Mouse (Mus musculus): ENCODE results near the gene Ccdc33. TPM values are rescaled to one million over a fixed set of nuclear protein-coding genes. Genes with fewer than 3 reads are reported as not detected.

Gene Ccdc33
- polyA plus RNA-seq, 1 experiment from 2014 or later: 0.25 TPM

- H3K4me1 ChIP-seq (ENCODE audit: control insufficient read depth, insufficient read depth, low read length): peaks cover 10% of the 10 kb centered on the region
- peaks cover 26% of the 10 kb centered on the region for H3K27me3 ChIP-seq (replicated peaks; ENCODE audit: control insufficient read depth, insufficient read depth, low read length)
- ATAC-seq (ENCODE audit: low read depth) (peak; percentile 35), DNase-seq (ENCODE audit: low spot score) (peak; percentile 72)
- whole genome bisulfite sequencing: 29% methylated on average over 8 of the region's 8 CpGs
- no peak overlapping the region for H3K4me2 ChIP-seq (ENCODE audit: low read depth, low read length)
- H3K9me3 ChIP-seq (ENCODE audit: control insufficient read depth, low read length): no peaks in the 10 kb centered on the region
- peak overlapping the region; percentile 33; the same call in 1 of the 2 replicates for H3K27ac ChIP-seq (replicated peaks; ENCODE audit: low read depth, low read length)
- no peaks in the 10 kb centered on the region for H3K36me3 ChIP-seq (ENCODE audit: control insufficient read depth, insufficient read depth, low read length)
- no peak overlapping the region for H3K9ac ChIP-seq (ENCODE audit: low read depth, low read length)
- H3K4me3 ChIP-seq (ENCODE audit: low read depth, low read length): no peak overlapping the region
Observed at GRCm38 (mm10) chr9:57992781-57993591, 125.6 kb downstream of the Ccdc33 start.

DNA sequence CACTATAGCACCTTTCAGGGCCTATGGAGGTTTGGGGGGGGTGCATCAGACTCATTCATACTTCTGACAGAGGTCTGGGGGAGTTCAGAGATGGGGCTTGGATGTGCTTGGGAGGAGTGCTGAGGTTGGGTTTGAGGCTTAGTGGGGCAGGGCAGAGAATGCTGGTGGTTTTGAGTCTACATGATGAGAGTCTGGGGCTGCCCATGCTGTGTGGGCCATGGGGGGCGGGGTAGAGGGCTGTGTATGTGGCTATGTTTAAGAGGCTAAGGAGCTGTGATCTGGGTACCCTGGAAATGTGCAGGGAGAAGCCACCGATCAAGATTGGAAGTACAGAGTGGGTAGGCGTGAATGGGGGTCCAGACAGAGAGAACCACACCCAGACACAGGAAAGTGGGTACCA lies 126.6 kb downstream of the Ccdc33 start:
- Histone ChIP-seq H3K9me3 (ENCODE audit: control insufficient read depth, low read length) (no peaks in the 10 kb centered on the region), H3K27me3 (replicated peaks; ENCODE audit: control insufficient read depth, insufficient read depth, low read length) (peaks cover 18% of the 10 kb centered on the region), H3K27ac (replicated peaks; ENCODE audit: low read depth, low read length) (no peak overlapping the region), H3K4me1 (ENCODE audit: control insufficient read depth, insufficient read depth, low read length) (peaks cover 10% of the 10 kb centered on the region), H3K9ac (ENCODE audit: low read depth, low read length) (no peak overlapping the region), H3K4me3 (ENCODE audit: low read depth, low read length) (no peak overlapping the region), H3K36me3 (ENCODE audit: control insufficient read depth, insufficient read depth, low read length) (no peaks in the 10 kb centered on the region), H3K4me2 (ENCODE audit: low read depth, low read length) (no peak overlapping the region)
- 83% methylated on average over 3 of the region's 3 CpGs for WGBS
- ATAC-seq (ENCODE audit: low read depth): no peak
- DNase-seq (ENCODE audit: low spot score): no peak

DNA sequence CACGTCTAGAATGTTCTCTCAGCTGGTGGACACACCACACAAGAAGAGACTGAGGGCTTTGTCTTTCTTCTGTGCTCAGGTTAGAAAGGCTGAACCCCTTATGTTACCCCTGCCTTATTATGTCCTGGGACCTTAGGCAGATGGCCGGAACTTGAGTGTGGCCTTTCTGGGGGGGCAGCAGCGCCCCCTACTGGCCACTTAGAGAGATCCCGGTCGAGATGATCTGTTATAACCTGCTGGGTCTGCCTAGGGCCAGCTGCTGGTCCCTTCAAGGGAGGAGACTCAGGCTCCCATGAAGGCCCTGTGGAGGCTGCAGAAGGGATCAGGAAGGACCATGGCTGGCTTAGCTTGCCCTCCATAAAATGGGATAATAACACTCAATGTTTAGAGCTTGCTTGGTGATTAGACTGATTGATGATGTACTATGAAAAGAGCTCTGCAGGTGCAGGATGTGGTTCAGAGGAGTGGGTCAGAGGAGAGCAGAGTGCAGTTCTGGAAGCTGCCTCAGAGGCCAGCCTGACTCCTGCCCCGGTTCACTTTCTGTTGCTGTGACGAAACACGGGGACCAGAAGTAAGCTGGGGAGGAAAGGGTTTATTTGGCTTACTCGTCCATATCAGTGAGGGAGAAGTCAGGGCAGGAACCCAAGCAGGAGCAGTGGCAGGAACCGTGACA lies 128.0 kb downstream of the Ccdc33 start:
- H3K27ac ChIP-seq (replicated peaks; ENCODE audit: low read depth, low read length): no peak overlapping the region
- H3K9ac ChIP-seq (ENCODE audit: low read depth, low read length): no peak overlapping the region
- ATAC-seq (ENCODE audit: low read depth) (no peak), DNase-seq (ENCODE audit: low spot score) (no peak)
- H3K4me3 ChIP-seq (ENCODE audit: low read depth, low read length): no peak overlapping the region
- no peaks in the 10 kb centered on the region for H3K9me3 ChIP-seq (ENCODE audit: control insufficient read depth, low read length)
- peaks cover 6% of the 10 kb centered on the region for H3K27me3 ChIP-seq (replicated peaks; ENCODE audit: control insufficient read depth, insufficient read depth, low read length)
- H3K4me2 ChIP-seq (ENCODE audit: low read depth, low read length): no peak overlapping the region
- 34% methylated on average over 10 of the region's 10 CpGs for WGBS
- peaks cover 10% of the 10 kb centered on the region for H3K4me1 ChIP-seq (ENCODE audit: control insufficient read depth, insufficient read depth, low read length)
- H3K36me3 ChIP-seq (ENCODE audit: control insufficient read depth, insufficient read depth, low read length): no peaks in the 10 kb centered on the region

DNA sequence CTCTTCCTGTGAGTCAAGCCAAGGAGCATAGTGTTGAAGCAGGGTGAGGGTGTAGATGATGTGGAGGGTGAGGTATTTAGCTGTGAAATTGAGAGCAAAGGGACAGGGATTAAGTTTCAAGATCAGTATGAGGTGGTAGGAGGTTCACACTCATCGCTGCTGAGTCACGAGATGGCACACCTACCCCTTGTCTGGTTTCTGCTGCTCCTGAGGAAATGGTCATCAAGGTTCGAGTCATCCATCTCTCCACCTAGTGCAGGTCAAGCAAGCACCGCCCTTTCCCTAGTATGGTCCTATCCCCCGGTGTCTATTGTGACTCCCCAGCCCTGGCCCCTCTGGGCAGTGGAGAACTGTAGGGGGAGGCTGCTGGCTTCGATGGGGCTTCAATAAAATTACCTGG lies 129.3 kb downstream of the Ccdc33 start:
- no peaks in the 10 kb centered on the region for H3K27me3 ChIP-seq (replicated peaks; ENCODE audit: control insufficient read depth, insufficient read depth, low read length)
- no peak overlapping the region for H3K27ac ChIP-seq (replicated peaks; ENCODE audit: low read depth, low read length)
- 83% methylated on average over 6 of the region's 6 CpGs for WGBS
- no peaks in the 10 kb centered on the region for H3K9me3 ChIP-seq (ENCODE audit: control insufficient read depth, low read length)
- no peak overlapping the region for H3K4me3 ChIP-seq (ENCODE audit: low read depth, low read length)
- ATAC-seq (ENCODE audit: low read depth) (no peak), DNase-seq (ENCODE audit: low spot score) (no peak)
- peaks cover 10% of the 10 kb centered on the region for H3K4me1 ChIP-seq (ENCODE audit: control insufficient read depth, insufficient read depth, low read length)
- H3K36me3 ChIP-seq (ENCODE audit: control insufficient read depth, insufficient read depth, low read length): no peaks in the 10 kb centered on the region
- no peak overlapping the region for H3K9ac ChIP-seq (ENCODE audit: low read depth, low read length)
- no peak overlapping the region for H3K4me2 ChIP-seq (ENCODE audit: low read depth, low read length)

GRCm38 (mm10) chr9:57988098-57988497 lies 130.5 kb downstream of the Ccdc33 start:
- Histone ChIP-seq H3K4me2 (ENCODE audit: low read depth, low read length) (no peak overlapping the region), H3K4me1 (ENCODE audit: control insufficient read depth, insufficient read depth, low read length) (peaks cover 4% of the 10 kb centered on the region), H3K4me3 (ENCODE audit: low read depth, low read length) (no peak overlapping the region), H3K36me3 (ENCODE audit: control insufficient read depth, insufficient read depth, low read length) (no peaks in the 10 kb centered on the region), H3K27me3 (replicated peaks; ENCODE audit: control insufficient read depth, insufficient read depth, low read length) (no peaks in the 10 kb centered on the region), H3K27ac (replicated peaks; ENCODE audit: low read depth, low read length) (no peak overlapping the region), H3K9ac (ENCODE audit: low read depth, low read length) (no peak overlapping the region), H3K9me3 (ENCODE audit: control insufficient read depth, low read length) (no peaks in the 10 kb centered on the region)
- DNase-seq (ENCODE audit: low spot score) (no peak), ATAC-seq (ENCODE audit: low read depth) (no peak)
- WGBS: 81% methylated on average over 2 of the region's 2 CpGs

GRCm38 (mm10) chr9:57986293-57986692 lies 132.3 kb downstream of the Ccdc33 start:
- WGBS: 77% methylated on average over 7 of the region's 7 CpGs
- ATAC-seq (ENCODE audit: low read depth): no peak
- Histone ChIP-seq H3K9me3 (ENCODE audit: control insufficient read depth, low read length) (no peaks in the 10 kb centered on the region), H3K36me3 (ENCODE audit: control insufficient read depth, insufficient read depth, low read length) (no peaks in the 10 kb centered on the region), H3K27me3 (replicated peaks; ENCODE audit: control insufficient read depth, insufficient read depth, low read length) (no peaks in the 10 kb centered on the region), H3K4me2 (ENCODE audit: low read depth, low read length) (no peak overlapping the region), H3K9ac (ENCODE audit: low read depth, low read length) (no peak overlapping the region), H3K4me3 (ENCODE audit: low read depth, low read length) (no peak overlapping the region), H3K4me1 (ENCODE audit: control insufficient read depth, insufficient read depth, low read length) (no peaks in the 10 kb centered on the region), H3K27ac (replicated peaks; ENCODE audit: low read depth, low read length) (no peak overlapping the region)
- no peak for DNase-seq (ENCODE audit: low spot score)

GRCm38 (mm10) chr9:57985304-57985703 lies 133.3 kb downstream of the Ccdc33 start:
- Histone ChIP-seq H3K4me2 (ENCODE audit: low read depth, low read length) (no peak overlapping the region), H3K4me3 (ENCODE audit: low read depth, low read length) (no peak overlapping the region), H3K27ac (replicated peaks; ENCODE audit: low read depth, low read length) (no peak overlapping the region), H3K36me3 (ENCODE audit: control insufficient read depth, insufficient read depth, low read length) (no peaks in the 10 kb centered on the region), H3K4me1 (ENCODE audit: control insufficient read depth, insufficient read depth, low read length) (no peaks in the 10 kb centered on the region), H3K9ac (ENCODE audit: low read depth, low read length) (no peak overlapping the region), H3K9me3 (ENCODE audit: control insufficient read depth, low read length) (no peaks in the 10 kb centered on the region), H3K27me3 (replicated peaks; ENCODE audit: control insufficient read depth, insufficient read depth, low read length) (no peaks in the 10 kb centered on the region)
- DNase-seq (ENCODE audit: low spot score): no peak
- 85% methylated on average over 8 of the region's 8 CpGs for WGBS
- ATAC-seq (ENCODE audit: low read depth): no peak

DNA sequence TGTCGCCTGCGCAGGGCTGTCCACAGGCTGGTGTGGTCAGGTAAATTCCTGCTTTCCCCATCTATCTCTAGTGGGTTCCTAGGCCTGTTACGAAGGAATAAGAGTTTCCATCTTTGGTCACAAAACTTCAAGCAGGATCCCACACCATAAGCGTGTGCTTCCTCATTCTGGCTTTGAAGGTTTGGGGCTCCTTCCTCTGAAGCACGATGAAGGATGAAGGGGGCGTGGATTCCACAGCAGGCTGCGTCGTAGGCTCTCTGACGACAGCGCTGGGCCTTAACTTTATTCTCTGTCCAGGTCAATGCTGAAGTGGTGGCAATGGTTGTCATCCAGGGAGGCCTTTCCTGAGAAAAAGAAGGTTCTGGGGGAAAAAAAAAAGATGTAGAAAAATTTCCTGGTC lies 138.1 kb downstream of the Ccdc33 start:
- H3K9me3 ChIP-seq (ENCODE audit: control insufficient read depth, low read length): no peaks in the 10 kb centered on the region
- no peaks in the 10 kb centered on the region for H3K36me3 ChIP-seq (ENCODE audit: control insufficient read depth, insufficient read depth, low read length)
- WGBS: 83% methylated on average over 10 of the region's 10 CpGs
- no peaks in the 10 kb centered on the region for H3K27me3 ChIP-seq (replicated peaks; ENCODE audit: control insufficient read depth, insufficient read depth, low read length)
- no peak overlapping the region for H3K9ac ChIP-seq (ENCODE audit: low read depth, low read length)
- ATAC-seq (ENCODE audit: low read depth) (no peak), DNase-seq (ENCODE audit: low spot score) (no peak)
- no peak overlapping the region for H3K4me2 ChIP-seq (ENCODE audit: low read depth, low read length)
- no peak overlapping the region for H3K4me3 ChIP-seq (ENCODE audit: low read depth, low read length)
- H3K4me1 ChIP-seq (ENCODE audit: control insufficient read depth, insufficient read depth, low read length): no peaks in the 10 kb centered on the region
- no peak overlapping the region for H3K27ac ChIP-seq (replicated peaks; ENCODE audit: low read depth, low read length)

All from embryonic facial prominence, embryonic 14.5 days (tissue).